Mouse (Mus musculus) right cerebral cortex, postnatal 36 days (tissue): ENCODE data around the gene Gnb3.

Experiments
- DNase-seq, 2 experiments: peaks; one replicate each; pipeline ENCODE4 v3.0.0; 2022; ENCODE audit warnings: low spot score in 2 of 2, mixed read lengths in 1 of 2

The Gnb3 gene

DNA sequence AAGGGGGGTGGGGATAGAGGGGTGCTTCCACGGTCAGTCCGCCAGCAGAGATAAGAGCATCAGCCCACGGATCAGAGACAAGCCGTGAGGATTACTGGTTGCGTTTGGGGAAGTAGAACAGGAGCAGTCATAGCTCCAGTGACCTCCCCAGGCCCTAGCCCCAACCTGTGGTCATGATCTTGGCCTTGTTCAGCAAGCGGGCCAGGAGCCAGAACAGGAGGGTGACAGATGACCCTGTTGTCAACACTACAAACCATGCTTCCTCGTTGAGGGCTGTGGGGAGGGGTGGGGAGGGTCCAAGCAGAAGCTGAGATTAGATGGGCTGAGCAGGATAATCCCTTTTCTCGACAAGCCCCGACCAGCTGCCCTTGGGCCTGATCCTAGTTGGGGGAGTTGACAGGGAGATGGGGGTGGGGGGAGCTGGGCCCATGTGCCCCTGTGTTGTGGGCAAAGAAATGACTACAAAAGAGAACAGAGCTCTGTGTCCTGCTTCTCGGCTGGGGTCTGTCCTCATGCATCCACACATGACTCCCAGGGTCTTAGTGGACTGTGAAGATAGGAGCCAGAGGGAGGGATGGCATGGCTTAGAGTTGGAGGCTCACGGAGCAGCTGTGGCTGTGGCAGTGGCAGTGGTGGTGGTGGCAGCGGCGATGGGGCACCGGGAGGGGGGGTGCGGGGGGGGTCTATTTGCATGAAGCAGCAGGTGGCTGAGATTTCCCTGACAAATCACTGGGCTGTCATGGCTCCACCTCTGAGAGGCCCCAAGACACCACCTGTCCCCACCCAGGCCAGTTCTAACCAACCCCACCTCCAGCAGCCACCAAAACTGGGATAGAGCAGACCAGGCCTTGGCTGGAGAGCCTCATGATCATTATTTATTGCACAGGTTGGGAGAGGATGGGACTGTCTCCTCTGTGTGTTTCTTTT lies at the start of gene Gnb3:
Gene Gnb3, minus strand, starts transcription at position 35 of the 927 bp plus-strand sequence.
- DNase-seq: no peak

- DNase-seq: no peak
Observed at GRCm38 (mm10) chr6:124888555-124889125, 48.6 kb upstream of the Gnb3 start.

DNA sequence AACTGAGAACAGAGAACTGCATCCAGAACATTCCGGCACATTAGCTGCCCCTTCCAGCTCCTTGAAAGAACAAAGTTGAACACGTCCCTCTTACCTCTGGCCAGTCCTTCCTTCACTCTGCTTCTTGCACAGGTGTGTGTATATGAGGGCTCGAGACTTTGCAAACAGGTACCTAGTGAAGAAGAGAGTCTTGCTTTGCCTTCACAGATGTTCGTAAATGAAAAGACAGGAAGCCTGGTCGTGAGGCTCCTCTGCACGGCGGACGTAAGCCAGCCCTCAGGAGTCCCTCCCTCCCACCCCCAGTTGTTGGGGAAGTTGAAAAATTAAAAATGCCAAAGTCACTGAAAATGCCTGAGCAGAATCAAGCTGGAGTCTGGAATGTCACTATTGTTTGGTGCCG lies 47.9 kb upstream of the Gnb3 start, which contains the start of gene Cd4:
Gene Cd4, minus strand, starts transcription at position 236 of the 400 bp plus-strand sequence.
- DNase-seq: no peak

DNA sequence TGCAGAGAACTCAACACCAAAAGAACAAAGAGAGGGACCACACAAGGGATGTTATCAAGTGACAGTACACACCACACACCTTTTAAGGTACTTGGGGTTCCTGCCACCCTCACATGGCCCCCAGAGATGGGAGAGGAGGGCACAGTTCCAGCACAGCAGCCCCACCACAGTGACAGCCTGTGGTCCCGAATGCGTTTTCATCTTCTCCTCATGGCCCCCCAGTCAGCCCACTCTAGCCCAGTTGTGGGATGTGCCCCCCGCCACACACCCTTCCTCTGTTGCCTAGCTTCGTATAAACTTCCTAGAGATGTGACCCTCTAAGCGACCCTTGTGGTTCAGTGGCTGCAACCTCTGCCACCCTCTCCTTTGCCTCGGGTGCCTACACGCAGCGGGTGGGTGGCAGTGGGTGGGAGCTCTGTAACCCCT lies 45.9 kb upstream of the Gnb3 start:
- DNase-seq: no peak

- DNase-seq: no peak
Observed at GRCm38 (mm10) chr6:124884714-124885500, 44.8 kb upstream of the Gnb3 start.

GRCm38 (mm10) chr6:124883351-124883750 lies 43.3 kb upstream of the Gnb3 start:
- DNase-seq: no peak

- no peak for DNase-seq
Observed at GRCm38 (mm10) chr6:124881821-124882220, 41.7 kb upstream of the Gnb3 start.

DNA sequence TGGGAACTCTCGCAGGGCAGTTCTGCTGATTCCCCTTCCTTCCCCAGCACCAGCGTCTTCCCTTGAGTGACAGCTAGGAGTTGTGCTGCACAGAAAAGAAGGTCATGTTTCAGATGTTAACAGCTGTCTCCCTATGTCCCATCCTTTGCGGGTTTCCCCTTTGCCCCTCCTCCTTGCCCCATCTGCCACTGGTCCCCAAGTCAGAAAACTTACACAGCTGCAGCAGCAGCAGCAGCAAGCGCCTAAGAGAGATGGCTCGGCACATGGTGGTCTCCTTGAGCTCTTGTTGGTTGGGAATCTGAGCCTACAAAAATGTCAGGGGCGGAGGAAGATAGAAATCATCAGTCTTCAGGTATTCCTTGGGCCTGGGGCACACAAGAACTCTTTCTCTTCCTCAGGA lies 39.3 kb upstream of the Gnb3 start:
- no peak for DNase-seq

GRCm38 (mm10) chr6:124874348-124874747 lies 34.3 kb upstream of the Gnb3 start:
- no peak for DNase-seq

GRCm38 (mm10) chr6:124866560-124866959 lies 26.5 kb upstream of the Gnb3 start:
- no peak for DNase-seq

DNA sequence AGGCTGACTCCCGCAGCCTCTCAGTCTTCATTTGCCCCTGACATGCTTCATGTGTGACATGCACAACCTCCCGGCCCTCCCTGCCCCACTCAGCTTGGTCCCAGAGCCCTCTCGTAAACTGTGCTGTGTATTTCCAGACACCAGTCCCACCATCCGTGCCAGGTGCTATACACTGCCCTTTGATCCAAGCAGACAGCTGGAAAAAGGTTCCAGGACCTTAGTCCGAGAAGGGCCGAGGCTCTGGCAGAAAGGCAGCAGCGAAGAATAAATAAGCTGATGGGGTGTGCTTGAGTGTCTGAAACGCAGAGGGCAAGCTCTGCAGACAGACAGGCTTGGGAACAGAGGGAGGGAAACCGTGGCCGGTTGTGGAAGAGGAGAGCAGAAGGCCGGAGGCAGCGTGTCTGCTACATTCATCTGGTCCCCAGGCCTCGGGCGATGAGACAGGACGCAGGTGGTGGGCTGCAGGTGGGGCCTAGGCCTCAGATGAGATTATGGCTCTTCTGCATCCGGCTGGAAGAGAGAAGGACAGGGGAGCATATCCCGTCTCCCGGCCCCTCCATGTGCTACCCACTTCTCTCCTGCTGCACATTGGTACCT lies 25.8 kb upstream of the Gnb3 start:
- no peak for DNase-seq

DNA sequence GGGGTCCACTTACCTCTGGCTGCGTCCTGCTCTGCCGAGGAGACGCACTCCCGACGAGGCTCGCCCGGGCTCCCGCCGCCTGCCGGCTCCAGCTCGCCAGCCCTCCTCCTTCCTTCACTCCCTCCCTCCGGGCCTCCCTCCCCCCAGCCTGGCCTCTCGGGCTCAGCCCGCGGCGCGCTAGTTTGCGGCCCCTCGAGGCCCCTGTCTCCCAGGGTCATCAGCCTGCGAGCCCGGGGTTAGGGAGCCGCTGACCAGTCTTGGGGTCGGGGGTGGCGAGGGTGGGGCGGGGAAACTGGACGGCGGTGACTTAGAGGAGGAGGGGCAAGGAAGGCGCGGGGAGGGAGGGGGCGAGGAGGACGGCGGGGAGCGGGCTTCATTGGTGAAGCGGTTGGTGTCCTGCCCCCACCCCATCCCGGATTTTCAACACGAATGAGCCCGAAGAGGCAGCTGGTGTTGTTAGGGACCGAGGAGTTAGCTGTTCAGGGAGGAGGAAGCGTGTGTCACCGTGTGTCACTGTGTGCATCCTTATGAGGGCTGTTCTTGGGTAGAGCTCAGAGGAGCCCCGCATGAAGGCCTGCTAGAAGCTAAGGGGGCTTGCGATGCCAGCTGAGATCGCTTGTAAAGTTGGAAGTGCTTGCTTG lies 23.7 kb upstream of the Gnb3 start, which contains the start of gene Gpr162:
Gene Gpr162, minus strand, starts transcription at position 326 of the 641 bp plus-strand sequence.
- peak; percentile 64 to 66 for DNase-seq

- no peak for DNase-seq
Observed at GRCm38 (mm10) chr6:124863125-124863657, 23.1 kb upstream of the Gnb3 start.

DNA sequence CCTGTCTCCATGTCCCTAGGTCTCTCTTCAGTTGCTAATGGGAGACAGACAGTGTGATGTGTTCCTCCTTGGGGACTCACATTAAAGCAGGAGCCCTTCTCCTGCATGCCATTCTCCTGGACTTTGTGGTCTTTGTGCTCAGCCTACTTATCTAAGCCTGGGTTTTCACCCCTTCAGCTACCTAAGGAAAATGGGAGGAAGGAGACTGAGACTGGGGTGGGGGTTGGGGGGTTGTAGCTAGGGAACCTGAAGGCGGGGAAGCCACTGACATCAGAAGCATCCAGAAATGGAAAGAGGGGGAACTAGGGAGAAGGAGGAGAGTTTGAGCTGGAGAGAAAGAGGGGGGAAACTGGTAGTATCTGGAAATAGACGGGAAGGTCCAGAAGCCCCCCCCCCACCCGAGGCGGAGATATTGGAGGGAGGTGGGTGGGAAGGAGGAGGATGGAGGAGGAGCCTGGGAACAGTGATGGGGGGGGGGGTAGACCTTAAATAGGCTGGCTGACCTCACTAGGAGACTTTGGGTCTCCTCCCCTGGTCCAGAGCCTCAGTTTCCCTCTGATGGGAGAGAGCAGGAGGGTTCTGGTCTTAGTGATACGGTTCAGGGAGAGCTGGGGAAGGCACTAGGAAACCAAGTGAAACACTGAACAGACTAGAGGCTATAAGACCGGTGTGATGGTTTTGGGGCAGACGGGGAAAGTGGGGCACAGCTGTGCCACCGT lies 22.5 kb upstream of the Gnb3 start:
- peak in 1 of 2 experiments; percentile 23 for DNase-seq

DNA sequence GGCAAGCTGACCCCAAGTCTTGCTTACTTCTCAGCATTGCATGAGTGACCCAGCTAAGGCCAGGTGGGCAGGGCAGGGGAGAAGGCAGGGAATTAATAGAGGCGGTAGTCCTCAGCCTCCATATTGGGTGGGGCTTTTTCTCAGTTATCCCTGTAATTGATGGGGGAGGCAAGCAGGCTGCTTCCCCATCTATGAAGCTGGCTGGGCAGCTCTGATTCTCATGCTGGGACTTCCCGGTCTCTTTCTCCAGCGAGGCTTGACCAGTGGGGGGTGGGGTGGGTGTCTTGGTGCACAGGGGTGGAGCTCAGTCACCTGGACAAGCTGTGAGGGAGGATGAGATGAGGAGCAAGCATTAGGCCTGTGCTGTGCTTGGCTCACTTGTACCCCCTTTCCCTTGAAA lies 21.7 kb upstream of the Gnb3 start:
- no peak for DNase-seq

GRCm38 (mm10) chr6:124861266-124861665 lies 21.2 kb upstream of the Gnb3 start:
- DNase-seq: no peak

DNA sequence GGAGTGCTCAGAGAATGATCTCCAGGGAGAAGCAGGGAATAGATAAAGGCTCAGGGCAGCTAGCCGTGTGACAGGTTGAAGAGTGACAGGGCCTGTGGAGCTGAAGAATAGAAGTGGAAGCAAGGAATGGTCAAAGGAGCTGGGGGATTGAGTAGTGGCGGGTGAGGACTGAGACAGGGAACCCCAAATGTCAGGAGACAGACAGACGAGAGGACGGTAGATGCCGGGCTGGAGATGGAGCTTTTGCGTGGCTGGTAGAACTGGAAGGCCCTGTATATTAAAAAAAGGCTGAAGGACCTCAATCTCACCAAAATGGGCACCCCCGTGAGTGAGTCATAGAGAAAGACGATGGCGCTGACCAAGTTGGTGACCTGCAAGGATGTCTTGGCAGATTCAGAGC lies 20.4 kb upstream of the Gnb3 start:
- DNase-seq: no peak

- peak; percentile 75 to 79 for DNase-seq
Observed at GRCm38 (mm10) chr6:124859725-124860124, 19.6 kb upstream of the Gnb3 start.

DNA sequence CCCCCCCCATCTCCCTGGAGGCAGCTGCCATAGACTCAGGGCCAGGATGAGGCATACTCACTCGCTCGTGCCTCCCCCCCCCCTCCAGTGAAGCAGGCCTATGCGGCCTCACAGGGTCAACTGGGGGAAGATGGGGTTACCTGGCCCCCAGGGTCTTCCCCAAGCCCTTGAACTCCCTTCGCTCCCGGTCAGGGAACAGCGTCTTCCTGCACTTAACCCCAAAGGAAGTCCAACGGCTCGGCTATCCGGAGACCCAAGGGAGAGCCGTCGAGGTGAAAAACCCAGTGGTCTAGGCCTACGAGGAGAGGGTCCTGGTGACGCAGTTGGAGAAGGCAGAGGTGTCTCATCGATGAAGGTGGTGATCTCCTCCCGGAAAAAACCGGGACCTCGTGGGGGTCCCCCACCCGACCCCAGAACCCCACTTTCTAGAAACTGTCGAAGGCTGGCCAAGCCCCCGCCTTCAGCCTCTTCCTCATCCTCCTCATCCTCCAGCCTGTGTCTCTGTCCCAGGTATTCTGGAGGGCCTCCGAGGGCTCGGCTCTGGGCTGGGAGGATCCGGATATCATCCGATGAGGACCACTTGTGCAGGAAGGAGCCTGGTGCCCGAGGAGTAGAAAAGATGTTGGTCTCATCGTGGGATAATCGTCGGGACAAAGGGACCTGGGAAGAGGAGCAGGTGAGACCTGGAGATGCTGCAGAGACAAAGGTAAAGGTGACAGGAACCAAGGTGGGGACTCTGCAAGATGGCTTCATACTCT lies 18.7 kb upstream of the Gnb3 start:
- no peak for DNase-seq
